Mouse (Mus musculus): ENCODE data around the gene Tmem175.

The Tmem175 gene

DNA sequence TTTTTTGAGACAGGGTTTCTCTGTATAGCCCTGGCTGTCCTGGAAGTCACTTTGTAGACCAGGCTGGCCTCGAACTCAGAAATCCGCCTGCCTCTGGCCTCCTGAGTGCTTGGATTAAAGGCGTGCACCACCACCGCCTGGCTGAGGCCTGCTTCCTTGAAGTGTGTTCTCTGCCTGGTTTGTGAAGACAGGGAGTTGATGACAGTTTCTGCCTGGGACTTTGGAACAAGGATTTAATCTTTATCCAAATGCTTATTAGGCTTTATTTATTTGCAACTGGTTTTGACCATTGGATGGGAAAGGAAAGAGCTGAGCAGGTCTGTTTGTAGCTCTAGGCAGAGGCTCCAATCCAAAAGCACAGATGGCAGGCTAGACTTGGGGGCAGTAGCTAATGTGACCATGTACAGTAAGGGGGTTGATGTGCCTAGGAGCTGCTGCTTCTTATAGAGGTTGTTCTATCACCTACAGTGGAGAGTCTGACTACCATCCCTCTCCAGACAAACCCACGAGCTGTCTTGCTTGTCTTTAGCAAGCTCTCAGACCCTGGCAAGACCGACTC lies 48.8 kb downstream of the Tmem175 start:
- no peak for DNase-seq (ENCODE audit: low spot score)

DNA sequence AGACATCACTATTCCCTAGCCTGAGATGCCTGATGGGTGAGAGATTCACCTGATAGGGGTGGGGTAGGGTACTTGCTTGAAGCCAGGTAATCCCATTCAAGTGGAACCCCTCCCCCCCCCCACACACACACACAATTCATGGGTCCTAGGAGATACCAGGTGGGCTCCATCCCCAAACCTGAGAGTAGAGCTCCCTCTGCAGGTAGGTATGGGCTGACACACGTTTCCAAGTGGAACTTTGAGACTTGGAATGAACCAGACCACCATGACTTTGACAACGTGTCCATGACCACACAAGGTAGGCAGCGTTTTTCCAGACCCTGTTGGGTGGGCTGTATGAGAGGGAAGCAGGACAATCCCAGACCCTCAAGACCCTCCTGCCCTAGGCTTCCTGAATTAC lies 50.3 kb downstream of the Tmem175 start:
- no peak for DNase-seq (ENCODE audit: low spot score)

DNA sequence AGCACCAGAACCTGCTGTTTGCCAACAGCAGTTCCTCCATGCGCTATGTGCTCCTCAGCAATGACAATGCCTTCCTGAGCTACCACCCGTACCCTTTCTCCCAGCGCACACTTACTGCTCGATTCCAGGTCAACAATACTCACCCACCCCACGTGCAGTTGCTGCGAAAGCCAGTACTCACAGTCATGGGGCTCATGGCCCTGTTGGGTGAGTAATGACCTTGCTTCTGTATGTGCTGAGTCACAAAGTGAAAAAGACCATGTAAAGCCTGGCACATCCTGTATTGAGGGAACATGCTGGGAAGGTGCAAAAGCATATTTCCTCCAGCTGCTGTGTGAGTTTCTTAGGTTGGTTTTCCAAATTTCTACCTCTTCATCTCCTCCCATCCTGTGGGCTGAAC lies 51.3 kb downstream of the Tmem175 start:
- no peak for DNase-seq (ENCODE audit: low spot score)

DNA sequence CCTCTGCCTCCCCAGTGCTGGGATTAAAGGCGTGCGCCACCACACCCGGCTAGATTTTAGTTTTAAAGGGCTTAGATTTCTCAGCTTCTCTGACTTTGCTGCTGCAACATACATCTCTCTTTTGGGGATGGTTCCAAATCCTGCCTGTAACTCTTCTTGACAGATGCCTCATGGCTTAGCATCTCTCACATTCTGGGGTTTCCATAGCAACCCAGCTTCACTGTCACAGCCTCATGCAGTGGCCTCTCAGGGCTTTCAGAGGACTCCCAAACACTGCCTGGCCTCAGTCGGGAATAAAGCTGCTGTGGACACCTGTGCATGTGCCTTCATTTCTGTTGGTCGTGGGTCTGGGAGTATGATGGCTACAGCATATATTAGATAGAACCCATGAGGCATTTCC lies 59.5 kb downstream of the Tmem175 start:
- no peak for DNase-seq (ENCODE audit: low spot score)

DNA sequence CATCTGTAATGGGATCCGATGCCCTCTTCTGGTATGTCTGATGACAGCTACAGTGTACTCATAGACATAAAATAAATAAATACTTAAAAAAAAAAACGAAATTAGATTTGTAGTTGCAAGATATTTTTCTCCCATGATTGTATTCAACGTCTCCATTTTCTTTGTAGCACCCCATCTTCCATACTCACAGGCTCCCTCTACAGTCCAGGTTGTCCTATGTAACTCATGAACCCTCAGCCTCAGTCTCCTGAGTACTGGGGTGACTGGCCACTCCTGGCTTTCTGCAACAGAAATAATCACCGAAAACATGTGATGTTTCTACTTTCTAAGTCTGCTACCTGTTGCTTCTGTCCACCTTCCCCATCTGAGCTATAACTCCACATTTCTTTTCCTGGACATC lies 61.6 kb downstream of the Tmem175 start:
- DNase-seq (ENCODE audit: low spot score): no peak

DNA sequence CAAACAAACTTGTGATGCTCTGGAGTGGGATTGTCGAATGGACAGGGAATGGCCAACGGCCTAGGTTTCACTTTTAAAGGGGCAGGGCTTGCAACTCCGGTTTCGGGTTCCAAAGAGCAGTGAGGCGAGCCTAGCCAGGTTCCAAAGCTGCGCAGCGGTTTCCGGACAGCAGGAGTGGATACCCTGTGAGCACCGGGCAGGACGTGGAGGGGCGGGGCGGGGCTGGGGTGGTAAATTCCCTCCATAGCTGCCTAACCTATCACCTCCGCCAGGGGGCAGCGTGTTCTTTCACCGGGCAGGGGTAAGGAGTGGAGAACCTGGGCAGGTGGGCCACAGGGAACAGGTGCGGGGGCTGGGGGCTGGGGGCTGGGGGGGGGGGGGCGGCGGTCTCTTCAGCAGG lies 62.7 kb downstream of the Tmem175 start, which contains the start of gene Fgfrl1:
Fgfrl1 (plus strand) TSS at position 112 of the 400 bp plus-strand sequence.
- peak; percentile 82 for DNase-seq (ENCODE audit: low spot score)

DNA sequence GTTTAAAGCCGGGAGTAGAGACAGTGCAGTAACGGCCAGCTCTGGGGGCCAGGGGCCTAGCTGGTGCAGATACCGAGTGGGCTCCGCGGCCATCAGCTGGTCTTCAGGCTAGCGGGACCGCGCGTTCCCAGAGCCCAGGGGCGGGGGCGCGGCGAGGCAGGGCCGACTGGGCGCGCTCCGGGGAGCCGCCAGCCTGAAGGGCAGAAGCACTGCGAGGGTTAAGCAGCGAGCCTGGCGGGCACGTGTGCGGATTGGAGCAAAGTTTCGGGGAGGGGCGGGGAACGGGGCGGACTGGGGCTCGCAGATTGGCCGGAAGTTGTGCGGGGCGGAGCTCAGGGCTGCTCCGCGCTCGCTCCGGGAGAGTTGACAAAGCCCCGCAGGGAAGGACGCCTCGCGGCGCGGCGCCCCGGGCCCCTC lies 64.3 kb downstream of the Tmem175 start:
- DNase-seq (ENCODE audit: low spot score): peak; percentile 92

DNA sequence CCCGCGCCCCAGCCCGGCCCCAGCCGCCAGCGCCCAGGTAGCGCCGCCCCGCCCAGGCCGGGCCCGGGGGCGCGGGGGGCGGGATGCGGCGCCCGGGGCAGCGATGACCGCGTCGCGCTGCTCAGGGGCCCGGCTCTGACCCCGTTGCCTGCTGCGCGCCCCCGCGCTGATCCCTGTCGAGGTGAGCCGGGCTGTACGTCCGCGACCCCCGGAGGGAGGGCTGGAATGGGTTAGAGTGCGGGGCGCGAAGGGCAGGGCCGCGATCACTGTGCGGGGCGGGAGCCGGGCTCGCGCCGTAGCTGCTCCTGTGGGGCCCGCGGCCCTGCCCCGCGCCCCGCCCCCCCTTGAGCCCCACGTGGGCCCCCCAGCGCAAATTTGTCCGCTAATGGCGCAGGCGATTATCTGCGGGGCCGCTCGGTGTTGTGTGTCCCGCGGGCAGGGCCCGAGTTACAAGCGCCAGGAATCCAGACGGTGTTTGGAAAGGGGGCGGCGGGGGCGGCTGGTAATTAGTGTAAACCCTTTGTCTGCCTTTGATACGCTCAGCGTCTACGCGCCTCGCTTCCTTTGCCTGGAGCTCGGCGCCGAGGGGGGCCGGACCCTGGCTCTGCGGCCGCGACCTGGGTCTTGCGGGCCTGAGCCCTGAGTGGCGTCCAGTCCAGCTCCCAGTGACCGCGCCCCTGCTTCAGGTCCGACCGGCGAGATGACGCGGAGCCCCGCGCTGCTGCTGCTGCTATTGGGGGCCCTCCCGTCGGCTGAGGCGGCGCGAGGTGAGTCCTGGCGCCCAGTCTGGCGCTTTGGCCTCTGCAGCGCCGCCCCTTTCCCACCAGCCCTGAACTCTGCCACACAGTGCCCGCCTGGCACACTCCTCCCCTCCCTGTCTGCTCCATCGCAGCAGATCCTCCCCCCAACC lies 65.0 kb downstream of the Tmem175 start:
- DNase-seq (ENCODE audit: low spot score): peak; percentile 70

DNA sequence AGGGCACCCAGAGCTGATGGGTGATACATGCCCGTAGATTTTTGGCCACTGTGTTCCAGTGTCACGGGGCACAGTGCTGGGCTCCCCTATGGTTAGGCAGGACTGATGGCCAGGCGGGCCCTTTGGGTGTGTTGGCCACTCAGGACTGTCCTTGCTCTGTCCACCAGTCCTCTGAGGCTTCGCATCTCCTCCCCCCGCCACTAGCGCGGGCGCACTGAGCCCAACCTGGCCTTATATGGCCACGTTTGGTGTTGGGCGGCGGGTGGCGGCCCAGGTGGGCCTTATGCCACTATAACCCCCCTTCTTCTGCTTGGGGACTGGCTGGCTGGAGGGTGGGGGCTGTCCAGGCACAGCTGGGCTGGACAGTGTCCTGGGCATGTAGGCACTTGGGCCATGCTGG lies 66.3 kb downstream of the Tmem175 start:
- no peak for DNase-seq (ENCODE audit: low spot score)

DNA sequence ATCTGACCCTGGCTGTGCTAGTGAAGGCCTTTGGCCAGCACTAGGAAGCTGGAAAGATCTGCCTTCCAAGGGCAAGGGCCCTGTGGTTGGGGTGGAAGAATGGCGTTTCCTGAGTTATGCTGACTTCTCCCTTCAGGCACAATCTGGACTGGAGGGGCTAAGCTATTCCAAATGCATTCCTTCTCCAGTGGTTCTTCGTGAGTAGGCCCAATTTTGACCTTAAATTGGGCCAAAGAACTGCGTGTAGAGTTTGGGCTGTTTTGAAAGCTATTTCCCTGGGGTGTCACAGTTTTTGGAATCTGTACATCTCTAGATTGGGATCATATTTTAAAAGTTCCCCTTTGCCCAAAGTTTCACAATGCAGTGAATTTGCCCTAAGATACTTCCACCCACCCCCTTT lies 67.0 kb downstream of the Tmem175 start:
- DNase-seq (ENCODE audit: low spot score): no peak

DNA sequence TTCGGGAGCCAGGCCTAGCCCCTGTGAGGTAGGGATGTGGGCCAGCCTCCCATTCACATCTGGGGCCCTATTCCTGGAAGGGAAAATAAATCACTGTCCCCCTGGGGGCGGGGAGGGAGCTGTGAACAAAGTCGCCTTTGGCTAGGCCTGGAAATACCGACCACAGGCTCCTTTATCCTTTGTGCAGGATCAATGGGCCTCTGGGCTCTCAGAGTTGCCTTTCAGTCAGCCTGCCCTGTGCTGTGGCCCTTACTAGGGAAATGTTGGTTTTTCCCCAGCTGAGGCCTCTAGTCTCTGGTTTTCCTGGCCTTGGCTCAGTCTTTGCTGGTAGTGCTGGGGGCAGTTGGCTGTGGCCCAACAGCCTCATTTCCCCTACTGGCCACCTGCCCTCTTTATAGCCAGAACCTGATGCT lies 67.8 kb downstream of the Tmem175 start:
- no peak for DNase-seq (ENCODE audit: low spot score)
